Mouse (Mus musculus) intestine, embryonic 16.5 days (tissue): ENCODE data around the gene Ost4. TPM values are rescaled to one million over a fixed set of nuclear protein-coding genes. Genes with fewer than 3 reads are reported as not detected.

Experiments used
- ATAC-seq: fragments of 200-750 bp; cut with Nextera tagmentation; 2 replicates; pipeline ENCODE4 v1.8.0; 2017; ENCODE audit warnings: moderate TSS enrichment, moderate library complexity
- H3K27ac ChIP-seq: fragments of 300-500 bp; sonication (generic); 2 replicates; pipeline ENCODE4 v1.5.1; 2014; ENCODE audit warnings: mild to moderate bottlenecking, low read length
- H3K27me3 ChIP-seq: fragments of 300-500 bp; sonication (generic); replicated peaks from 2 replicates; pipeline ENCODE4 v1.6.1; 2014; ENCODE audit warnings: low read length, control low read depth, mixed read lengths; ENCODE audit not compliant: control insufficient read depth, insufficient read depth
- H3K36me3 ChIP-seq: fragments of 300-500 bp; sonication (generic); 2 replicates; pipeline ENCODE4 v1.6.1; 2014; ENCODE audit warnings: low read length, control low read depth; ENCODE audit not compliant: control insufficient read depth, insufficient read depth
- H3K4me1 ChIP-seq: fragments of 300-500 bp; sonication (generic); 2 replicates; pipeline ENCODE4 v1.6.1; 2014; ENCODE audit warnings: low read length, control low read depth, mixed read lengths; ENCODE audit not compliant: control insufficient read depth, insufficient read depth
- H3K4me2 ChIP-seq: fragments of 300-500 bp; sonication (generic); 2 replicates; pipeline ENCODE4 v1.6.1; 2014; ENCODE audit warnings: low read depth, low read length, control low read depth
- H3K4me3 ChIP-seq: fragments of 300-500 bp; sonication (generic); 2 replicates; pipeline ENCODE4 v1.5.1; 2014; ENCODE audit warnings: mild to moderate bottlenecking, low read length
- H3K9ac ChIP-seq: fragments of 300-500 bp; sonication (generic); 2 replicates; pipeline ENCODE4 v1.6.1; 2014; ENCODE audit warnings: low read depth, low read length
- H3K9me3 ChIP-seq: fragments of 300-500 bp; sonication (generic); 2 replicates; pipeline ENCODE4 v1.6.1; 2016; ENCODE audit warnings: low read length, control low read depth; ENCODE audit not compliant: control insufficient read depth
- WGBS: fragments of 180-500 bp; shearing (Covaris S2); extraction: QIAGEN DNeasy Blood & Tissue Kit; methylation state at CpG from one replicate; pipeline ENCODE4 v1.1.7; 2014; 5-methylcytosine and 5-hydroxymethylcytosine counted together
- polyA plus RNA-seq: library from polyadenylated mRNA; unstranded; fragments of >200 nt; fragmentation: Nextera tagmentation; extraction: Ambion mirVana; gene quantifications from 2 replicates; pipeline ENCODE4 v1.2.1, GENCODE M21; 2015

Ost4 gene
- polyA plus RNA-seq: 459 and 477 TPM in 2 replicates

GRCm38 (mm10) chr5:30907413-30908059 is at the start of gene Ost4:
Gene Ost4, minus strand, starts transcription at chr5:30907788.
- peak; percentile 93 for ATAC-seq
- Histone ChIP-seq H3K27ac (peak within 1 kb of the TSS; percentile 96), H3K27me3 (no peaks in the 10 kb centered on the region), H3K9me3 (no peaks in the 10 kb centered on the region), H3K4me3 (peak within 1 kb of the TSS; percentile 68), H3K4me1 (peaks cover 58% of the 10 kb centered on the region), H3K9ac (peak within 1 kb of the TSS; percentile 71), H3K36me3 (peaks cover 8% of the 10 kb centered on the region; the same call in 1 of the 2 replicates), H3K4me2 (peak within 1 kb of the TSS; percentile 93)
- under 1% methylated on average over 57 of the region's 58 CpGs for WGBS

GRCm38 (mm10) chr5:30955751-30956150 is 48.2 kb upstream of the Ost4 start:
- H3K9me3 ChIP-seq: no peaks in the 10 kb centered on the region
- no peaks in the 10 kb centered on the region for H3K27me3 ChIP-seq
- WGBS: 95% methylated on average over 6 of the region's 6 CpGs
- peaks cover 35% of the 10 kb centered on the region for H3K36me3 ChIP-seq
- H3K4me1 ChIP-seq: peaks cover 19% of the 10 kb centered on the region
- H3K27ac ChIP-seq: no peak overlapping the region
- no peak overlapping the region for H3K9ac ChIP-seq
- H3K4me3 ChIP-seq: no peak overlapping the region
- H3K4me2 ChIP-seq: no peak overlapping the region
- no peak for ATAC-seq

GRCm38 (mm10) chr5:30954556-30954955 is 47.0 kb upstream of the Ost4 start:
- Histone ChIP-seq H3K4me2 (no peak overlapping the region), H3K4me1 (peaks cover 23% of the 10 kb centered on the region), H3K9ac (no peak overlapping the region), H3K36me3 (peaks cover 35% of the 10 kb centered on the region), H3K27me3 (no peaks in the 10 kb centered on the region), H3K9me3 (no peaks in the 10 kb centered on the region), H3K4me3 (no peak overlapping the region), H3K27ac (no peak overlapping the region)
- no peak for ATAC-seq
- 94% methylated on average over 9 of the region's 9 CpGs for WGBS

GRCm38 (mm10) chr5:30954065-30954464 is 46.5 kb upstream of the Ost4 start:
- H3K36me3 ChIP-seq: peaks cover 35% of the 10 kb centered on the region
- WGBS: 94% methylated on average over 6 of the region's 6 CpGs
- no peaks in the 10 kb centered on the region for H3K27me3 ChIP-seq
- H3K27ac ChIP-seq: no peak overlapping the region
- H3K9ac ChIP-seq: no peak overlapping the region
- H3K4me3 ChIP-seq: no peak overlapping the region
- no peak overlapping the region for H3K4me2 ChIP-seq
- H3K9me3 ChIP-seq: no peaks in the 10 kb centered on the region
- ATAC-seq: no peak
- H3K4me1 ChIP-seq: peaks cover 21% of the 10 kb centered on the region

- H3K27ac ChIP-seq: no peak overlapping the region
- ATAC-seq: no peak
- H3K27me3 ChIP-seq: no peaks in the 10 kb centered on the region
- no peaks in the 10 kb centered on the region for H3K9me3 ChIP-seq
- 85% methylated on average over 5 of the region's 5 CpGs for WGBS
- no peak overlapping the region for H3K9ac ChIP-seq
- H3K4me1 ChIP-seq: peaks cover 11% of the 10 kb centered on the region
- H3K36me3 ChIP-seq: peaks cover 29% of the 10 kb centered on the region
- no peak overlapping the region for H3K4me3 ChIP-seq
- no peak overlapping the region for H3K4me2 ChIP-seq
Measured at GRCm38 (mm10) chr5:30952551-30952950, 45.0 kb upstream of the Ost4 start.

- H3K9ac ChIP-seq: no peak overlapping the region
- no peak overlapping the region for H3K4me3 ChIP-seq
- H3K36me3 ChIP-seq: peaks cover 29% of the 10 kb centered on the region
- H3K27ac ChIP-seq: no peak overlapping the region
- WGBS: 80% methylated on average over 6 of the region's 6 CpGs
- no peaks in the 10 kb centered on the region for H3K9me3 ChIP-seq
- no peak overlapping the region for H3K4me2 ChIP-seq
- ATAC-seq: no peak
- H3K27me3 ChIP-seq: no peaks in the 10 kb centered on the region
- H3K4me1 ChIP-seq: peaks cover 10% of the 10 kb centered on the region
Measured at GRCm38 (mm10) chr5:30951706-30952105, 44.1 kb upstream of the Ost4 start.

GRCm38 (mm10) chr5:30950922-30951321 is 43.3 kb upstream of the Ost4 start:
- ATAC-seq: no peak
- Histone ChIP-seq H3K27ac (no peak overlapping the region), H3K9me3 (no peaks in the 10 kb centered on the region), H3K36me3 (peaks cover 27% of the 10 kb centered on the region), H3K4me2 (peak overlapping the region; percentile 94), H3K9ac (no peak overlapping the region), H3K4me1 (peaks cover 10% of the 10 kb centered on the region), H3K4me3 (peak overlapping the region; percentile 63), H3K27me3 (no peaks in the 10 kb centered on the region)
- 84% methylated on average over 2 of the region's 2 CpGs for WGBS

- Histone ChIP-seq H3K27me3 (no peaks in the 10 kb centered on the region), H3K4me3 (peak overlapping the region; percentile 63), H3K4me2 (peak overlapping the region; percentile 94), H3K27ac (peak overlapping the region; percentile 21), H3K9me3 (no peaks in the 10 kb centered on the region), H3K9ac (peak overlapping the region; percentile 79), H3K36me3 (peaks cover 24% of the 10 kb centered on the region), H3K4me1 (peaks cover 14% of the 10 kb centered on the region)
- no peak for ATAC-seq
- WGBS: 50% methylated on average over 4 of the region's 4 CpGs
Measured at GRCm38 (mm10) chr5:30950451-30950850, 42.9 kb upstream of the Ost4 start.

GRCm38 (mm10) chr5:30949654-30950326 is 42.2 kb upstream of the Ost4 start:
- no peaks in the 10 kb centered on the region for H3K27me3 ChIP-seq
- no peaks in the 10 kb centered on the region for H3K9me3 ChIP-seq
- H3K4me2 ChIP-seq: peak overlapping the region; percentile 94
- WGBS: under 1% methylated on average over 31 of the region's 31 CpGs
- peak overlapping the region; percentile 63 for H3K4me3 ChIP-seq
- peaks cover 20% of the 10 kb centered on the region for H3K4me1 ChIP-seq
- peak overlapping the region; percentile 94 for H3K27ac ChIP-seq
- peak overlapping the region; percentile 79 for H3K9ac ChIP-seq
- ATAC-seq: peak; percentile 84
- H3K36me3 ChIP-seq: peaks cover 17% of the 10 kb centered on the region
